Mouse (Mus musculus) lung, postnatal 14 days (tissue): ENCODE measurements around the gene Cntn1.

Experiments
- DNase-seq: peaks from one replicate; pipeline ENCODE4 v3.0.0; 2021

Gene Cntn1

DNA sequence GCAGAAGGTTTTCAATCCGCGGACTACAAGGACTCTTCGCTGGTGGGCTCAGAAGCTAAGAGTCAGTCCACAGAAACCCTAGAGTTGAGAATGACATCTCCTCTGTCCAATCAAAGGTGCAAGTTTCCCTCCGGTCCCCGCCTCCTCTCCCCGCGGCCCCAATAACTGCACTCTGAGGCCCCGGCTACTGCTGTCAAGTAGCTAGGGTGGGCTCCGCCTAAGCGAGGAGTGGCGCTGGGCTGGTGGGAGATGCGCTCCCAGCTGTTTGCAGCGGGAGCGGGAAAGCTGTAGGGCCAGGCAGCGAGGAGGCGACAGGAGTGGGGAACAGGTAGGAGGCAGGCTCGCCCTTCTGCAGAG, at the start of gene Cntn1:
Gene Cntn1, plus strand, starts transcription at position 170 of the 357 bp plus-strand sequence.
- DNase-seq, result peak; percentile 7

DNA sequence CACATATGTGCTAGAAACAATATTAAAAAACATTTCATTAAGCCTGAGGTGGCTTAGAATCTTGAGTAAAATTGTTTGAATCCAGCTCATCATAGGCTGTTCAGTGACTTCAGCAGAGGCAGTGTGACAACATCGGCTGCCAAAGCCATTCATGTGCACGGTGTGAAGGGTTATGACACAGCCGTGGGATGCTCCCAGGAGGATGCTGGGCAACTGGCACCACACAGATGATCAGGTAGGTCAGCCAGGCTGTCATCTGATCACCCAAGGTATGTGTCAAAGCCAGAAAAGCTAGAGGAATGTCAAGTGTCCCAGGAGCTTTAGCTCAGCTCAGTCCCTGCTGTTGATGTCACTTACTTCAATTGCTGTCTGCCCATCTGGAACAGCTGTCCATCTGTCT, 49.5 kb upstream of the Cntn1 start:
- DNase-seq, result no peak

DNA sequence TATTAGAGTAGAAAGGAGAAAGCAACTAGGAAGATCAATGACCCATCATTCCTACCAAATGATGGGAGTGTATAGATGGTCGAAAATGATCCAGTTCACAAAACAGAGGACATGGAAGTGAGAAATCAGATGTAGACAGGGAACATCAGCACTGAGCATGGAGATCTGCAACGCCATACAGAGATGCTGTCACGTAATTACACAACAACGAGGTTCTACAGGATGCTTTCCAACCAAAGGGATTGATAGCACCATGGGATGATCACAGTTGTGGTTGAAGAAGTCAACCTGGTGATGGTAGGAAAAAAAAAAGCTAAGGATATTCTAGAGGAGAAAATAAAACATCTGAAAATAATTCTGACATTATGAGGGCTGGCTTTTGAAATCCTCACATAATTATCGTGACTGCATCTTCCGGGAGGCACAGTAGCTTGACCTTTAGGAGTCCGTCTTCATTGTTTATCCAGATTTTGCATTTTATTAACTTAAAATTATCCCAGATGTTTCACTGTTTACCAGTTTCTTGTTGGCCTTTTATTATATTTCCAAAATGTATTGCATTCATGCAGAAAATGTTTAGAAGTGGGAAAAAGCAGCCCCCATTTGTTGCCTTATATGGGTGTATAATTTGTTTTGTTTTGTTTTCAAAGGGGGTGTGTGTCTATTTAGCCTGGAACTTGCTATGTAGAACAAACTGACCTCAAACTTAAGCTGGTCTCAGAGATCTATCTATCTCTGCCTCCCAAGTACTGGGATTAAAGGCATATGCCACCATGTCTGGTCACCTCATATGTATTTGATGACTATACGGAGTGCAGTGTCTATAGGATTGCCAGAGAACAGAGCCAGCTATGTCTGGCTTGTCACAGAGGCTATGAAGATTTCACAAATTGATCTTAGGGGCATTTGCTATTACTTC, 38.5 kb upstream of the Cntn1 start:
- no peak for DNase-seq

DNA sequence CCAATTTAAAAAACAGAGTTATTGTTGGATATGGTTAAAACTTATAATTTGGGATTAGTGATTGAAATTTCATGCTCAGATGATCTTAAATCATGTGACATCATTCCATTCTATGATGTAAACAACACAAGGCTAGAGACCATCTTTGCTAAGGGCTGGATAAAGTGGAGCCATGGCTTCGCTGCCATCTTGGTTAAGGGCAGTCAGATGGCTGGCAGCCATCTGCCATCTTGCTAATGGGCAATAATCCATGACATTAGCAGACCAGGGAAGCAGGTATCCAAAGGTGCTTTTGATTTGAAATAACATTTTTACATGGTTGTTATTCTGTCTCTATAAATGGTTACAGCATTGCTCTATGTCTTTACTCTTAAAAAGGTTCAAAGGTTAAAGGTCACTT, 16.9 kb upstream of the Cntn1 start:
- no peak for DNase-seq

- DNase-seq, result no peak
Measured at GRCm38 (mm10) chr15:92042538-92042937, 8.4 kb upstream of the Cntn1 start.

- DNase-seq, result no peak
Measured at GRCm38 (mm10) chr15:92046042-92046441, 4.9 kb upstream of the Cntn1 start.

GRCm38 (mm10) chr15:92048031-92048430, 2.9 kb upstream of the Cntn1 start:
- no peak for DNase-seq

DNA sequence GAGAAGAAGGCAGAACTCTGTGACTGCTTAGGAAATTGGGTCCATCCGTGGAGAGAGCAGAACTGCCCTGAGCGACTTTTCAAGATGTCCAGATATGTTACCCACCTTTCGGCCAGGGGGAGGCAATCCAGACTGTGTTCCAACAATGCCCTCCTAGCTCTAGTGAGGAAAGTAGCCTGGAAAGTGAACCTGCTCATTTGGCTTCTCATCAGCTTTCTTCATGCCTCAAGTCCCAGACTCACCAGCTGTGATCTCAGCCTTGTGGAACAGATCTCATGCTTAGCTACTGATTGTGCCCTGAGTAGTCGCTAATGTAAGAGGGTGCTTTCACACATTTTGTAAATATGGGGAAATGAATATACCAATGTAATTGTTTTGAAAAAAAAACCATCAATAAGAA, 2.4 kb upstream of the Cntn1 start:
- no peak for DNase-seq

- DNase-seq, result no peak
Measured at GRCm38 (mm10) chr15:92051353-92052132, 578 bp downstream of the Cntn1 start.

- no peak for DNase-seq
Measured at GRCm38 (mm10) chr15:92052133-92052463, 1.1 kb downstream of the Cntn1 start.

- DNase-seq, result no peak
Measured at GRCm38 (mm10) chr15:92057553-92057952, 6.6 kb downstream of the Cntn1 start.

- no peak for DNase-seq
Measured at GRCm38 (mm10) chr15:92060986-92061385, 10.0 kb downstream of the Cntn1 start.

- DNase-seq, result no peak
Measured at GRCm38 (mm10) chr15:92079416-92079815, 28.5 kb downstream of the Cntn1 start.

DNA sequence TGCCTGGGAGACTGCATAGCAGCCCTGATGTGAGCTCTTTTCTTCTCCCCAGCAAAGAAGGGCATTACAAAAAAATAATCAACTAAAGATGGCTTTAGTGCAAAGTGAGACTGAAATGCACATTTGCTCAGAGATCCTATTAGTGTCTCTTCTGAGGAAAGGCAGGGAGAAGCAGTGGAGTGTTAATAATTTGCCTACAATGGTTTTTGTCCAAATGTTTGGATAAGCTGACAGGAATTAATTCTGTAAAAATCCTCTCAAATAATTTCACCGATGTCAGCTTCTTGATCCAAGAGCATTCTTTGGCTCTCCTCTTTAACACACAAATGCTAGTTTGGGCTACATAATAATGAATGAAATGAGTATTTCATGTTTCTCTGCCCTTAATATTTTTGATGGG, 34.9 kb downstream of the Cntn1 start:
- DNase-seq, result no peak

- DNase-seq, result no peak
Measured at GRCm38 (mm10) chr15:92087691-92088286, 36.8 kb downstream of the Cntn1 start.

GRCm38 (mm10) chr15:92090787-92091186, 39.8 kb downstream of the Cntn1 start:
- DNase-seq, result no peak

- no peak for DNase-seq
Measured at GRCm38 (mm10) chr15:92092041-92092440, 41.1 kb downstream of the Cntn1 start.

- no peak for DNase-seq
Measured at GRCm38 (mm10) chr15:92099410-92100174, 48.6 kb downstream of the Cntn1 start.

DNA sequence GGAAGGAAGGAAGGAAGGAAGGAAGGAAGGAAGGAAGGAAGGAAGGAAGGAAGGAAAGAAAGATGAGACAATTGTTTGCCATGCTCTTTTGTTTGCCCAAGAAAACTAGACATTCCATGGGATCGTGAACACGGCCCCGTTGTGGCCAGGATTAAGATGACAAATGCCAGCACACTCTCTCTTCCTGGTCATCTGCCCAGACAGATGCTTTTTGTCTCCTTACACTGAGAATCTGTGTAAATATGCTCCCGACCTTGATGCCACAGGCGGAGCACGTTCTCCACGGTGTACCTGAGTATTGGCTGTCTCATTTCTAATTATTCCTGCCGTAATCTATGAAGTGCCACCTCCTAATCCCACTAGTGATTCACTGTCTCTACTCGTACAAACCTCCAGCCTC, 51.0 kb downstream of the Cntn1 start:
- DNase-seq, result no peak

DNA sequence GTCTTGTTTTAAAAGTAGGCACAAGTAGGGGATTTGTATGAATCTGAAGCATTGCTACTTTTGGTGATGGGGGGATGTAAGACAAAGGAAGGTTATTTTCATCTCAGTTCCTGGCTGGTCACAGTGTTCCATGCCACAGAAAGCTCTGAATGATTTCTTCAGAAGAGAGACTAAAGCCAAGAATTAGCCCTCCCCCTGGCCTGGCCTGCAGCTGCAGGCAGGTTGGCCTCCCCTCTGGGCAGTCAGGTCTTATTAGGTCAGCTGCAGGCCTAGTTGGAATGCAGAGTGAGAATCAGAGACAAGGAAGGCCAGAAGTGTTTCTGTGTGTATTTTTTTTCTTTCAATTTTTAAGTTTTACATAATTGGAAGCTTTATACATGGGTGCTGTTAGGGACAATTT, 61.5 kb downstream of the Cntn1 start:
- no peak for DNase-seq

- no peak for DNase-seq
Measured at GRCm38 (mm10) chr15:92132936-92133335, 82.0 kb downstream of the Cntn1 start.

- DNase-seq, result no peak
Measured at GRCm38 (mm10) chr15:92134254-92134653, 83.3 kb downstream of the Cntn1 start.

GRCm38 (mm10) chr15:92137026-92137425, 86.1 kb downstream of the Cntn1 start:
- DNase-seq, result no peak
